Mouse (Mus musculus) MEL (cell line): ENCODE data around the gene Dph5. TPM values are rescaled to one million over a fixed set of nuclear protein-coding genes. Genes with fewer than 3 reads are reported as not detected.

Source experiments
- DNase-seq: peaks from one replicate; pipeline ENCODE4 v3.0.0; 2011; ENCODE audit warnings: low read depth, low spot score
- H3K27ac ChIP-seq: 2 replicates; pipeline ENCODE4 v1.5.1; 2012; ENCODE audit warnings: low read depth, mild to moderate bottlenecking, control low read depth, low read length, moderate library complexity; ENCODE audit not compliant: control insufficient read depth
- H3K27me3 ChIP-seq, 2 experiments: fragments of 150-350 bp in 1 of 2; sonication (generic) in 1 of 2; 2 replicates each; pipeline ENCODE4 v1.6.1; 2012; ENCODE audit warnings: low read length in 2 of 2, mild to moderate bottlenecking in 2 of 2, improper control_type of control experiment in 1 of 2, moderate library complexity in 1 of 2; ENCODE audit not compliant: insufficient read depth in 2 of 2, control insufficient read depth in 1 of 2
- H3K36me3 ChIP-seq, 2 experiments: 2 replicates each; pipeline ENCODE4 v1.6.1; 2012 to 2014; ENCODE audit warnings: low read length in 2 of 2, improper control_type of control experiment in 1 of 2, inconsistent platforms in 1 of 2, mild to moderate bottlenecking in 1 of 2; ENCODE audit not compliant: insufficient read depth in 2 of 2, control insufficient read depth in 1 of 2
- H3K4me1 ChIP-seq, 2 experiments: fragments of 150-350 bp in 1 of 2; sonication (generic) in 1 of 2; 2 replicates each; pipeline ENCODE4 v1.6.1; 2012; ENCODE audit warnings: low read length in 2 of 2, improper control_type of control experiment in 1 of 2, mild to moderate bottlenecking in 1 of 2; ENCODE audit not compliant: insufficient read depth in 2 of 2, control insufficient read depth in 1 of 2
- H3K4me3 ChIP-seq, 2 experiments: fragments of 150-350 bp in 1 of 2; sonication (generic) in 1 of 2; 2 replicates each; pipeline ENCODE4 v1.5.1; 2012; ENCODE audit warnings: low read depth in 2 of 2, low read length in 2 of 2, mild to moderate bottlenecking in 2 of 2, moderate library complexity in 2 of 2, control low read depth in 1 of 2, improper control_type of control experiment in 1 of 2; ENCODE audit not compliant: control insufficient read depth in 1 of 2, insufficient read depth in 1 of 2
- H3K79me2 ChIP-seq: 2 replicates; pipeline ENCODE4 v1.6.1; 2012; ENCODE audit warnings: mild to moderate bottlenecking, low read length, moderate library complexity; ENCODE audit not compliant: control insufficient read depth, poor library complexity, insufficient read depth
- H3K9ac ChIP-seq: 2 replicates; pipeline ENCODE4 v1.6.1; 2012; ENCODE audit warnings: low read depth, mild to moderate bottlenecking, control low read depth, low read length, moderate library complexity; ENCODE audit not compliant: control insufficient read depth, poor library complexity, severe bottlenecking
- H3K9me3 ChIP-seq: fragments of 150-350 bp; sonication (generic); replicated peaks from 2 replicates; pipeline ENCODE4 v1.6.1; 2012; ENCODE audit warnings: mild to moderate bottlenecking, low read length, improper control_type of control experiment, moderate library complexity; ENCODE audit not compliant: insufficient read depth
- BHLHE40 ChIP-seq: IDR thresholded peaks from 2 replicates; pipeline ENCODE4 v1.6.1; 2012; ENCODE audit warnings: low read depth, mild to moderate bottlenecking, inconsistent platforms, low read length, improper control_type of control experiment, borderline replicate concordance
- CHD2 ChIP-seq: IDR thresholded peaks from 2 replicates; pipeline ENCODE4 v1.6.1; 2011; ENCODE audit warnings: low read length, improper control_type of control experiment
- E2F4 ChIP-seq: IDR thresholded peaks from 2 replicates; pipeline ENCODE4 v1.6.1; 2011; ENCODE audit warnings: low read depth, low read length, improper control_type of control experiment, borderline replicate concordance
- ELF1 ChIP-seq: IDR thresholded peaks from 2 replicates; pipeline ENCODE4 v1.6.1; 2014; ENCODE audit warnings: low read depth, mild to moderate bottlenecking, inconsistent platforms, low read length, improper control_type of control experiment, moderate library complexity
- GABPA ChIP-seq: IDR thresholded peaks from 2 replicates; pipeline ENCODE4 v1.6.1; 2012; ENCODE audit warnings: low read depth, mild to moderate bottlenecking, inconsistent platforms, low read length, improper control_type of control experiment, moderate library complexity
- GATA1 ChIP-seq: IDR thresholded peaks from 2 replicates; pipeline ENCODE4 v1.6.1; 2011; ENCODE audit warnings: low read depth, low read length, improper control_type of control experiment
- JUND ChIP-seq: IDR thresholded peaks from 2 replicates; pipeline ENCODE4 v1.6.1; 2011; ENCODE audit warnings: low read depth, mild to moderate bottlenecking, improper control_type of control experiment, low read length
- MAFK ChIP-seq: IDR thresholded peaks from 2 replicates; pipeline ENCODE4 v1.6.1; 2011; ENCODE audit warnings: low read depth, mild to moderate bottlenecking, low read length, improper control_type of control experiment, borderline replicate concordance
- MAX ChIP-seq: IDR thresholded peaks from 2 replicates; pipeline ENCODE4 v1.6.1; 2011; ENCODE audit warnings: low read length, improper control_type of control experiment
- MXI1 ChIP-seq: IDR thresholded peaks from 2 replicates; pipeline ENCODE4 v1.6.1; 2011; ENCODE audit warnings: mild to moderate bottlenecking, low read depth, low read length, improper control_type of control experiment
- MYC ChIP-seq: IDR thresholded peaks from 2 replicates; pipeline ENCODE4 v1.6.1; 2011; ENCODE audit warnings: low read depth, mild to moderate bottlenecking, low read length, improper control_type of control experiment, moderate library complexity
- NRF1 ChIP-seq: IDR thresholded peaks from 2 replicates; pipeline ENCODE4 v1.6.1; 2014; ENCODE audit warnings: low read depth, mild to moderate bottlenecking, inconsistent platforms, low read length, improper control_type of control experiment, moderate library complexity; ENCODE audit not compliant: poor library complexity, insufficient read depth, severe bottlenecking
- RAD21 ChIP-seq: IDR thresholded peaks from 2 replicates; pipeline ENCODE4 v1.6.1; 2011; ENCODE audit warnings: mild to moderate bottlenecking, low read depth, low read length, improper control_type of control experiment
- TAL1 ChIP-seq: IDR thresholded peaks from 2 replicates; pipeline ENCODE4 v1.6.1; 2012; ENCODE audit warnings: mild to moderate bottlenecking, inconsistent platforms, low read length, moderate library complexity, mixed read lengths
- TBP ChIP-seq: IDR thresholded peaks from 2 replicates; pipeline ENCODE4 v1.8.0; 2011; ENCODE audit warnings: low read depth, low read length, improper control_type of control experiment
- TCF12 ChIP-seq: IDR thresholded peaks from 2 replicates; pipeline ENCODE4 v1.6.1; 2014; ENCODE audit warnings: low read depth, mild to moderate bottlenecking, inconsistent platforms, low read length, improper control_type of control experiment, moderate library complexity
- UBTF ChIP-seq: IDR thresholded peaks from 2 replicates; pipeline ENCODE4 v1.6.1; 2012; ENCODE audit warnings: low read depth, mild to moderate bottlenecking, inconsistent platforms, low read length, improper control_type of control experiment, moderate library complexity, borderline replicate concordance; ENCODE audit not compliant: insufficient read depth
- ZKSCAN1 ChIP-seq: IDR thresholded peaks from 2 replicates; pipeline ENCODE4 v1.6.1; 2012; ENCODE audit warnings: low read depth, mild to moderate bottlenecking, inconsistent platforms, low read length, improper control_type of control experiment, moderate library complexity
- ZMIZ1 ChIP-seq: IDR thresholded peaks from 2 replicates; pipeline ENCODE4 v1.6.1; 2012; ENCODE audit warnings: low read depth, mild to moderate bottlenecking, inconsistent platforms, low read length, improper control_type of control experiment, moderate library complexity
- ZNF384 ChIP-seq: IDR thresholded peaks from 2 replicates; pipeline ENCODE4 v1.6.1; 2012; ENCODE audit warnings: low read depth, mild to moderate bottlenecking, inconsistent platforms, low read length, improper control_type of control experiment
- polyA plus RNA-seq, 2 experiments: library from polyadenylated mRNA; stranded (reverse) in 1 of 2; unstranded in 1 of 2; fragments of >175 nt in 1 of 2; fragments of >200 nt in 1 of 2; gene quantifications; 2 replicates each; pipeline versions ENCODE4 v1.2.1 to v1.2.4; 2012; ENCODE audit warnings: low replicate concordance in 2 of 2, low read depth in 1 of 2; ENCODE audit not compliant: insufficient read length in 2 of 2, insufficient read depth in 1 of 2, missing spikeins in 1 of 2
- total RNA-seq: library from RNA; depleted of rRNA; stranded (reverse); fragments of 300-350 nt; gene quantifications from 2 replicates; pipeline ENCODE4 v1.2.3, GENCODE M21; 2012

Gene Dph5
- total and polyA plus RNA-seq, 3 experiments = 34.9 to 45.8 TPM; not detected in 1

DNA sequence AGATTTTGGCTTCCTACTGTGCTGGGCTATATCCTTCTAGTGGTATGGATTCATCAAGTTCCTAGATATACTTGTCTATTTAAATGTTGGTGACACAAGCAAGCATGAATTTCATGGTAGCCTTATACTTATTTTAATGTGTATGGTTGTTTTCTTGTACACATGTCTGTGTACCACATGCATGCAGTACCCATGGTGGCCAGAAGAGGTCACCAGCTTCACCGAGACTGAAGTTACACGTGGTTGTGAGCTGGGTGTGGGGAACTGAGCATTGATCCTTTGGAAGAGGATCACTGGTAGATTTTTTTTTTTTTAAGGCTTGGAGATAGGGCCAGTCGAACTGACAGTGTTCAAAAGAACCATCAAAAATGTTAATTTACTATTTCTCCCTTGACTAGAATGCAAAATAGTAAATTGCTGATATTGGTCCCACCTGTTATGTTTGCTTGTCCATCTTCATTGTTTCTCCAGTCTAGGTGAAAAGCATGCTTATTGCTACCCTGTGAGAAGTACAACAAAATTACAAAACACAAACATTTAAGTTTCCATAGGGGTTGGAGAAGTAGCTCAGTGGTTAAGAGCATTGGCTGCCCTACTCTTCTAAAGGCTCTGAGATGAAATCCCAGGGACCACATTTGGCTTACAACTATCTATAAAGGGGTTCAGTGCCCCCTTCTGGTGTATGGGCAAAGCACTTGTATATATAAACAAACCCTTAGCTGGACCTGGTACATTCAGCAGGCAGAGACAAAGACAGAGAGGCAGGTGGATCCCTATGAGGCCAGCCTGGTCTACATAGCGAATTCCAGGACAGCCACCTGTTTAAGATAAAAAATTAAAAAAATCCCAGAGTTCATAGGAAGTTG is 49.3 kb downstream of the Dph5 start (continued):
- TF ChIP-seq RAD21 (peak; percentile 49), GABPA (no peak), TAL1 (no peak)

DNA sequence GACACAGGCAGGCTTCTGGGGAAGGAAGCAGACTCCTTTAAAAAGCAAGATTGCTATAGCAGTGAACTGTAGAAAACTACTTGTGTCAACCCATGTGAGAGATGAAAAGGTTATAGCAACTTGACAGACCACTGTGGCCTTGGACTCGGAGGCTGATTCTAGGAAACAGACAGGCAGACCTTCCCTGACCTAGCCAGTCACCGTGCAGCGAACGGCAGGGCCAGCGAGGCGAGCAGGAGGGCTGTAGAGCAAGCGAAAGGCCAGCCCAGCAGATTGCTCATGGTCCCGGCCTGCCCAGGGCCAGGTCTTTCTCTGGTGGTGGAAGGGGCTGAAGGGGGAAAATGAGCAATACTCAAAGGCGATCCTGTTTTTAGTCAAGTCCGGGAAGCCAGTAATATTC is 50.2 kb downstream of the Dph5 start:
- H3K9ac ChIP-seq = no peak overlapping the region
- H3K79me2 ChIP-seq = no peaks in the 10 kb centered on the region
- no peaks in the 10 kb centered on the region for H3K27me3 ChIP-seq
- no peaks in the 10 kb centered on the region for H3K4me1 ChIP-seq
- no peak for DNase-seq
- TF ChIP-seq ZKSCAN1 = no peak
- TF ChIP-seq MAFK = no peak
- no peak for TF ChIP-seq CHD2
- no peak for TF ChIP-seq UBTF
- TF ChIP-seq MYC = no peak
- no peak for TF ChIP-seq ZMIZ1
- no peak for TF ChIP-seq RAD21
- no peak for TF ChIP-seq ELF1
- TF ChIP-seq TBP = no peak
- no peak for TF ChIP-seq MAX
- TF ChIP-seq GABPA = no peak
- no peak for TF ChIP-seq ZNF384
- TF ChIP-seq GATA1 = no peak
- TF ChIP-seq NRF1 = no peak
- no peak for TF ChIP-seq BHLHE40
- H3K27ac ChIP-seq = no peak overlapping the region
- H3K4me3 ChIP-seq = no peak overlapping the region
- no peaks in the 10 kb centered on the region for H3K9me3 ChIP-seq
- no peaks in the 10 kb centered on the region; a peak in 1 of 4 replicates for H3K36me3 ChIP-seq

DNA sequence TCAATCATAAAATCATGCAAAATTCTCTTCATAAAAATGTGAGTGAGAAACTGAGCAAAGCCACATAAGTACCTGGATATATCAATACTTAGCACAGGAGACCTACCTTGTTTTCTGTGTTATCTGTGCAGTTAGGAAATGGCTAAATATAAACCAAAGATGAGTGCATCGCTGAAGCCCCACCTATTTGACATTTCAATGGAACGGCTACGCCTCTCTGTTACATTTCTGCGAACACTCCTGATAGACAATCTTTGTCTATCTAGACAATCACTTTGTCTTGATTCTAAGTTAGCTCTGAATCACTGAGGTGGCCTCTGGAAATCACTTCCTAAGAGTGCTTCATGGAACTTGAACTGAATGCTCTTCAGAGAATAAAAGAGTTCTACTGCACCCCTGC is 52.9 kb downstream of the Dph5 start:
- no peaks in the 10 kb centered on the region for H3K27me3 ChIP-seq
- no peak overlapping the region for H3K27ac ChIP-seq
- no peaks in the 10 kb centered on the region for H3K9me3 ChIP-seq
- no peak overlapping the region for H3K4me3 ChIP-seq
- DNase-seq = no peak
- TF ChIP-seq E2F4 = no peak
- TF ChIP-seq MXI1 = no peak
- no peak for TF ChIP-seq MYC
- no peak for TF ChIP-seq ZNF384
- TF ChIP-seq ELF1 = no peak
- TF ChIP-seq TCF12 = no peak
- no peak for TF ChIP-seq JUND
- TF ChIP-seq, all 39 proteins: peak for 0
- Histone ChIP-seq H3K4me1 (no peaks in the 10 kb centered on the region), H3K79me2 (no peaks in the 10 kb centered on the region), H3K9ac (no peak overlapping the region), H3K36me3 (no peaks in the 10 kb centered on the region)
